Mouse (Mus musculus) brain, adult 10 weeks (tissue): ENCODE results near the gene Olfr119. TPM values are rescaled to one million over a fixed set of nuclear protein-coding genes. Genes with fewer than 3 reads are reported as not detected.

Experiments used
- polyA plus RNA-seq: library from polyadenylated mRNA; stranded (reverse); fragments of 350-450 nt; fragmentation: Illumina TruSeq; extraction: RNeasy Lipid Tissue Mini Kit (QIAGEN cat#74804); gene quantifications from one replicate; pipeline ENCODE4 v1.2.3, GENCODE M21; 2015; ENCODE audit warnings: low read depth, low replicate concordance

The Olfr119 gene
- polyA plus RNA-seq, result not detected

GRCm38 (mm10) chr17:37696264-37696663 is at the start of gene Olfr119:
Gene Olfr119, plus strand, starts transcription at chr17:37696564.

GRCm38 (mm10) chr17:37663682-37664081 is 32.7 kb upstream of the Olfr119 start, which contains the start of gene Olfr117:
Gene Olfr117, minus strand, starts transcription at chr17:37663782.

GRCm38 (mm10) chr17:37666688-37667087 is 29.7 kb upstream of the Olfr119 start, which contains the start of gene Olfr118:
Gene Olfr118, plus strand, starts transcription at chr17:37666988.

GRCm38 (mm10) chr17:37721508-37721907 is 25.1 kb downstream of the Olfr119 start, which contains the start of gene Olfr120:
Gene Olfr120, plus strand, starts transcription at chr17:37721808.

Other genes starting within 250 kb of the Olfr119 start
- not detected for gene Olfr109, start 237.6 kb upstream of the Olfr119 start, polyA plus RNA-seq
- gene H2-M2, start 213.0 kb upstream of the Olfr119 start, polyA plus RNA-seq, result not detected
- gene Olfr110, start 204.1 kb upstream of the Olfr119 start, polyA plus RNA-seq, result not detected
- not detected for gene Olfr111, start 188.5 kb upstream of the Olfr119 start, polyA plus RNA-seq
- gene Olfr112, start 127.1 kb upstream of the Olfr119 start, polyA plus RNA-seq, result not detected
- gene Olfr113, start 118.9 kb upstream of the Olfr119 start, polyA plus RNA-seq, result not detected
- not detected for gene Olfr114, start 103.8 kb upstream of the Olfr119 start, polyA plus RNA-seq
- gene Olfr115, start 69.5 kb upstream of the Olfr119 start, polyA plus RNA-seq, result not detected
- gene Olfr116, start 69.4 kb upstream of the Olfr119 start, polyA plus RNA-seq, result not detected
- not detected for gene Olfr117, start 32.8 kb upstream of the Olfr119 start, polyA plus RNA-seq
- not detected for gene Olfr118, start 29.6 kb upstream of the Olfr119 start, polyA plus RNA-seq
- not detected for gene Olfr120, start 25.2 kb downstream of the Olfr119 start, polyA plus RNA-seq
- not detected for gene Olfr121, start 52.3 kb downstream of the Olfr119 start, polyA plus RNA-seq
- gene Olfr122, start 72.0 kb downstream of the Olfr119 start, polyA plus RNA-seq, result not detected
- not detected for gene Olfr123, start 97.0 kb downstream of the Olfr119 start, polyA plus RNA-seq
- not detected for gene Olfr124, start 103.3 kb downstream of the Olfr119 start, polyA plus RNA-seq
- gene Olfr125, start 136.4 kb downstream of the Olfr119 start, polyA plus RNA-seq, result not detected
- not detected for gene Olfr126, start 150.9 kb downstream of the Olfr119 start, polyA plus RNA-seq
- not detected for gene Olfr127, start 203.9 kb downstream of the Olfr119 start, polyA plus RNA-seq
- not detected for gene Olfr128, start 224.0 kb downstream of the Olfr119 start, polyA plus RNA-seq